Mouse (Mus musculus): ENCODE data around the gene Tnpo2. TPM values are rescaled to one million over a fixed set of nuclear protein-coding genes. Genes with fewer than 3 reads are reported as not detected.

Gene Tnpo2
- polyA plus RNA-seq, 1 experiment from 2014 or later, result 16.3 TPM

- Histone ChIP-seq H3K27ac (replicated peaks; ENCODE audit: low read depth, low read length) (no peak overlapping the region), H3K4me1 (ENCODE audit: control insufficient read depth, insufficient read depth, low read length) (peaks cover 2% of the 10 kb centered on the region; the same call in 1 of the 2 replicates), H3K9me3 (ENCODE audit: control insufficient read depth, low read length) (no peaks in the 10 kb centered on the region), H3K36me3 (ENCODE audit: control insufficient read depth, insufficient read depth, low read length) (peaks cover 62% of the 10 kb centered on the region), H3K4me2 (ENCODE audit: low read depth, severe bottlenecking) (no peak overlapping the region), H3K27me3 (ENCODE audit: control insufficient read depth, insufficient read depth, low read length) (no peaks in the 10 kb centered on the region), H3K9ac (ENCODE audit: low read length) (no peak overlapping the region), H3K4me3 (ENCODE audit: low read depth, low read length) (no peak overlapping the region)
- DNase-seq (ENCODE audit: low spot score) (no peak), ATAC-seq (ENCODE audit: insufficient number of reproducible peaks, low FRiP score, low TSS enrichment, low read depth) (no peak)
- WGBS, result 90% methylated on average over 6 of the region's 6 CpGs
Measured at GRCm38 (mm10) chr8:85043619-85044018, 6.9 kb downstream of the Tnpo2 start.

DNA sequence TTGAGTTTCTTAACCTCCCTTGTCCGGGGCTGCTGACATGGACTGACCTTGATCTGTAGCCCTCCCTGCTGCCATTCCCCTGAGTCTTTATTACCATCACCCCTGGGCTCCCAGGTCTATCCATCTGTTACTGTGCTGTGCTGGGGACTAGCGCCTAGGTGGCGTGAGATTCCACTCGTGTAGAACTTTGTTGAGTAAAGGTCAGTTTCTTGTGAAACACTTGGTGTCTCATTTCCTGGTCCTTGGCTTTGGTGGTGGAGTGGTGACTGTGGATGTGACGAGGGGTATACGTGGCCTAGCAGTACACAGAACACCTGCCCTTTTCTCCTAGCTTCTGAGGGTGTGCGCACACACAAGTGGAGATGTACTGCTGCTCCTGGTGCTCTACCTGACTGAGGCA is 20.7 kb downstream of the Tnpo2 start:
- Histone ChIP-seq H3K9ac (ENCODE audit: low read length) (no peak overlapping the region), H3K9me3 (ENCODE audit: control insufficient read depth, low read length) (no peaks in the 10 kb centered on the region), H3K4me1 (ENCODE audit: control insufficient read depth, insufficient read depth, low read length) (no peaks in the 10 kb centered on the region), H3K4me3 (ENCODE audit: low read depth, low read length) (no peak overlapping the region), H3K27me3 (ENCODE audit: control insufficient read depth, insufficient read depth, low read length) (no peaks in the 10 kb centered on the region), H3K4me2 (ENCODE audit: low read depth, severe bottlenecking) (no peak overlapping the region), H3K27ac (replicated peaks; ENCODE audit: low read depth, low read length) (no peak overlapping the region), H3K36me3 (ENCODE audit: control insufficient read depth, insufficient read depth, low read length) (peaks cover 33% of the 10 kb centered on the region)
- ATAC-seq (ENCODE audit: insufficient number of reproducible peaks, low FRiP score, low TSS enrichment, low read depth) (no peak), DNase-seq (ENCODE audit: low spot score) (no peak)
- 85% methylated on average over 7 of the region's 7 CpGs for WGBS

DNA sequence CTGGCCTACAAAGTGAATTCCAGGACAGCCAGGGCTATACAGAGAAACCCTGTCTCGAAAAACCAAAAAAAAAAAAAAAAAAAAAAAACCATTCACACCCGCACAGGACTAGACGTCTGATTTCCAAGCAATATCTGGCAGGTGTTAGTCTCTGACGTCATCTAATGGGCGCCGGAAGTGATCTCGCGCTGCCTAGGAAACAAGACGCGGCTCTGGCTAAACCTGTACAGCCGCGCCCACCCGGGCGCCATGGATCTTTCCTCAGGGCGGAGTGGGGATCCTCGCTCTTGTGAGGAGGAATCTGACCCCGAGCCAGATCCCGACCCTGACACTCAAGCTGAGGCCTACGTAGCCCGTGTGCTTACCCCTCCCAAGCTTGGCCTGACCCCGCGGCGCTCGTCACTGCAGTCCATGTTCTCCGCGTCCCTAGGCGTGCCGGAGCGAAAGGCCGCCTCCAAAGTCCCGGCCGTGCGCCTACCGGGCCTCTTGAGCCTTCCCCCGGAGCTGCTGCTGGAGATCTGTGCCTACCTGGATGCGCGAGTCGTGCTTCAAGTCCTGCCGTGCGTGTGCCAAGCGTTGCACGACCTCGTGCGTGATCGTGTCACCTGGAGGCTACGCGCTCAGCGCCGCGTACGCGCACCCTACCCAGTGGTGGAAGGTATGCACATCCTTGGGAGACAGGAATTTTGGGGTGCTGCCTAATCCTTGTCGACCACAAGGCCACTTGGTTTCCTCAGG is 23.3 kb downstream of the Tnpo2 start, which contains the start of gene Fbxw9:
Fbxw9 (plus strand) TSS at position 177 of the 738 bp plus-strand sequence.
- ATAC-seq (ENCODE audit: insufficient number of reproducible peaks, low FRiP score, low TSS enrichment, low read depth), result peak; percentile 84
- no peak within 1 kb of the TSS for H3K27ac ChIP-seq (replicated peaks; ENCODE audit: low read depth, low read length)
- peak within 1 kb of the TSS; percentile 95 for H3K4me2 ChIP-seq (ENCODE audit: low read depth, severe bottlenecking)
- peak; percentile 96 for DNase-seq (ENCODE audit: low spot score)
- H3K9me3 ChIP-seq (ENCODE audit: control insufficient read depth, low read length), result no peaks in the 10 kb centered on the region
- no peaks in the 10 kb centered on the region for H3K27me3 ChIP-seq (ENCODE audit: control insufficient read depth, insufficient read depth, low read length)
- WGBS, result 1% methylated on average over 53 of the region's 53 CpGs
- peak within 1 kb of the TSS; percentile 82 for H3K4me3 ChIP-seq (ENCODE audit: low read depth, low read length)
- H3K36me3 ChIP-seq (ENCODE audit: control insufficient read depth, insufficient read depth, low read length), result peaks cover 15% of the 10 kb centered on the region
- peak within 1 kb of the TSS; percentile 76 for H3K9ac ChIP-seq (ENCODE audit: low read length)
- no peaks in the 10 kb centered on the region for H3K4me1 ChIP-seq (ENCODE audit: control insufficient read depth, insufficient read depth, low read length)

DNA sequence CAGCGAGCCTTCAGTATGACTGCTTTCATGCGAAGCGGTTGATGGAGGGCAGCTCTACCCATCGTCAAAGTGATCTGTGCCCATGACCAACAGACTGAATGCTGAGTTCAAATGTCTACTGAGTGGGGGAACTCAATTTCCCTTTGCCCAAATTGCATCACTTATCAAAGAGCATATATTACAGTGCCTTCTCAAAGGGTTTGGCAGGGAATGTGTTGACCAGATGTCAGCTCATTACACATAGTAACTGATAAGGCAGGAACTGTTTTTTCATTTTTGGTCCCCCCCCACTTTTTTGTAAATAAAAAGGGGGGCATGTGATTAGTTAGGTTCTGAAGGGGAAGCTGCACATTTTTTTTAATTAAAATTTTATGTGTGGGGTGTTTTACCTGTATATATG is 25.9 kb downstream of the Tnpo2 start:
- H3K4me1 ChIP-seq (ENCODE audit: control insufficient read depth, insufficient read depth, low read length), result no peaks in the 10 kb centered on the region
- no peak for ATAC-seq (ENCODE audit: insufficient number of reproducible peaks, low FRiP score, low TSS enrichment, low read depth)
- WGBS, result 93% methylated on average over 4 of the region's 4 CpGs
- DNase-seq (ENCODE audit: low spot score), result no peak
- no peaks in the 10 kb centered on the region for H3K27me3 ChIP-seq (ENCODE audit: control insufficient read depth, insufficient read depth, low read length)
- no peak overlapping the region for H3K27ac ChIP-seq (replicated peaks; ENCODE audit: low read depth, low read length)
- no peaks in the 10 kb centered on the region for H3K9me3 ChIP-seq (ENCODE audit: control insufficient read depth, low read length)
- H3K4me2 ChIP-seq (ENCODE audit: low read depth, severe bottlenecking), result no peak overlapping the region
- no peak overlapping the region for H3K4me3 ChIP-seq (ENCODE audit: low read depth, low read length)
- H3K9ac ChIP-seq (ENCODE audit: low read length), result no peak overlapping the region
- H3K36me3 ChIP-seq (ENCODE audit: control insufficient read depth, insufficient read depth, low read length), result peaks cover 4% of the 10 kb centered on the region; the same call in 1 of the 2 replicates

- Histone ChIP-seq H3K27ac (replicated peaks; ENCODE audit: low read depth, low read length) (no peak overlapping the region), H3K36me3 (ENCODE audit: control insufficient read depth, insufficient read depth, low read length) (peaks cover 4% of the 10 kb centered on the region; the same call in 1 of the 2 replicates), H3K4me1 (ENCODE audit: control insufficient read depth, insufficient read depth, low read length) (no peaks in the 10 kb centered on the region), H3K4me3 (ENCODE audit: low read depth, low read length) (no peak overlapping the region), H3K9me3 (ENCODE audit: control insufficient read depth, low read length) (no peaks in the 10 kb centered on the region), H3K4me2 (ENCODE audit: low read depth, severe bottlenecking) (no peak overlapping the region), H3K27me3 (ENCODE audit: control insufficient read depth, insufficient read depth, low read length) (no peaks in the 10 kb centered on the region), H3K9ac (ENCODE audit: low read length) (no peak overlapping the region)
- DNase-seq (ENCODE audit: low spot score) (no peak), ATAC-seq (ENCODE audit: insufficient number of reproducible peaks, low FRiP score, low TSS enrichment, low read depth) (no peak)
- WGBS, result 43% methylated on average over 2 of the region's 2 CpGs
Measured at GRCm38 (mm10) chr8:85065213-85065612, 28.5 kb downstream of the Tnpo2 start.

GRCm38 (mm10) chr8:85067155-85067554 is 30.4 kb downstream of the Tnpo2 start:
- no peak overlapping the region for H3K27ac ChIP-seq (replicated peaks; ENCODE audit: low read depth, low read length)
- H3K9me3 ChIP-seq (ENCODE audit: control insufficient read depth, low read length), result no peaks in the 10 kb centered on the region
- H3K36me3 ChIP-seq (ENCODE audit: control insufficient read depth, insufficient read depth, low read length), result peaks cover 4% of the 10 kb centered on the region; the same call in 1 of the 2 replicates
- DNase-seq (ENCODE audit: low spot score) (no peak), ATAC-seq (ENCODE audit: insufficient number of reproducible peaks, low FRiP score, low TSS enrichment, low read depth) (no peak)
- H3K4me2 ChIP-seq (ENCODE audit: low read depth, severe bottlenecking), result no peak overlapping the region
- no peak overlapping the region for H3K9ac ChIP-seq (ENCODE audit: low read length)
- no peaks in the 10 kb centered on the region for H3K27me3 ChIP-seq (ENCODE audit: control insufficient read depth, insufficient read depth, low read length)
- H3K4me1 ChIP-seq (ENCODE audit: control insufficient read depth, insufficient read depth, low read length), result no peaks in the 10 kb centered on the region
- WGBS, result 89% methylated on average over 2 of the region's 2 CpGs
- no peak overlapping the region for H3K4me3 ChIP-seq (ENCODE audit: low read depth, low read length)

GRCm38 (mm10) chr8:85067982-85068381 is 31.3 kb downstream of the Tnpo2 start, which contains the start of gene Gm5741:
TSS of gene Gm5741 (minus strand) at chr8:85067982.
- H3K36me3 ChIP-seq (ENCODE audit: control insufficient read depth, insufficient read depth, low read length), result peaks cover 4% of the 10 kb centered on the region; the same call in 1 of the 2 replicates
- H3K27ac ChIP-seq (replicated peaks; ENCODE audit: low read depth, low read length), result no peak within 1 kb of the TSS
- no peaks in the 10 kb centered on the region for H3K27me3 ChIP-seq (ENCODE audit: control insufficient read depth, insufficient read depth, low read length)
- DNase-seq (ENCODE audit: low spot score) (no peak), ATAC-seq (ENCODE audit: insufficient number of reproducible peaks, low FRiP score, low TSS enrichment, low read depth) (no peak)
- H3K4me2 ChIP-seq (ENCODE audit: low read depth, severe bottlenecking), result no peak within 1 kb of the TSS
- no peaks in the 10 kb centered on the region for H3K9me3 ChIP-seq (ENCODE audit: control insufficient read depth, low read length)
- H3K4me1 ChIP-seq (ENCODE audit: control insufficient read depth, insufficient read depth, low read length), result no peaks in the 10 kb centered on the region
- no peak within 1 kb of the TSS; the same call in 1 of the 2 replicates for H3K4me3 ChIP-seq (ENCODE audit: low read depth, low read length)
- H3K9ac ChIP-seq (ENCODE audit: low read length), result no peak within 1 kb of the TSS

GRCm38 (mm10) chr8:85071041-85071440 is 34.3 kb downstream of the Tnpo2 start:
- Histone ChIP-seq H3K27me3 (ENCODE audit: control insufficient read depth, insufficient read depth, low read length) (no peaks in the 10 kb centered on the region), H3K9ac (ENCODE audit: low read length) (peak overlapping the region; percentile 74), H3K4me2 (ENCODE audit: low read depth, severe bottlenecking) (peak overlapping the region; percentile 64), H3K36me3 (ENCODE audit: control insufficient read depth, insufficient read depth, low read length) (peaks cover 8% of the 10 kb centered on the region; the same call in 1 of the 2 replicates), H3K4me1 (ENCODE audit: control insufficient read depth, insufficient read depth, low read length) (no peaks in the 10 kb centered on the region), H3K27ac (replicated peaks; ENCODE audit: low read depth, low read length) (no peak overlapping the region), H3K9me3 (ENCODE audit: control insufficient read depth, low read length) (no peaks in the 10 kb centered on the region), H3K4me3 (ENCODE audit: low read depth, low read length) (peak overlapping the region; percentile 90; the same call in 1 of the 2 replicates)
- ATAC-seq (ENCODE audit: insufficient number of reproducible peaks, low FRiP score, low TSS enrichment, low read depth) (no peak), DNase-seq (ENCODE audit: low spot score) (no peak)
- 87% methylated on average over 5 of the region's 5 CpGs for WGBS

All from limb, embryonic 11.5 days (tissue).